ENCODE assay signal across 8 mouse cellular contexts in genomic region chr19:21271186-21271585, GRCm38 (mm10). TPM values are rescaled to one million over a fixed set of nuclear protein-coding genes. Genes with fewer than 3 reads are reported as not detected.
DNase-seq lines count a peak whose midpoint lies in the region; ATAC-seq lines count a peak whose summit lies in the region.

No protein-coding gene starts in this region.

- H3K36me3 ChIP-seq in megakaryocyte, embryonic 14.5 days (replicated peaks; ENCODE audit: low read length): peaks cover 17% of the 10 kb centered on the region
- H3K36me3 ChIP-seq in forebrain, embryonic 13.5 days (ENCODE audit: poor library complexity, severe bottlenecking): no peaks in the 10 kb centered on the region
- H3K36me3 ChIP-seq in midbrain, embryonic 13.5 days: no peaks in the 10 kb centered on the region

- peaks cover 25% of the 10 kb centered on the region for H3K4me1 ChIP-seq in megakaryocyte, embryonic 14.5 days
- H3K4me1 ChIP-seq in forebrain, embryonic 13.5 days: peaks cover 24% of the 10 kb centered on the region
- peaks cover 25% of the 10 kb centered on the region for H3K4me1 ChIP-seq in midbrain, embryonic 13.5 days (replicated peaks)

- peak overlapping the region; percentile 100 for H3K27ac ChIP-seq in forebrain, embryonic 13.5 days
- H3K27ac ChIP-seq in midbrain, embryonic 13.5 days: peak overlapping the region; percentile 100

- WGBS in forebrain, embryonic 13.5 days: 31% methylated on average over 8 of the region's 8 CpGs
- 33% methylated on average over 8 of the region's 8 CpGs for WGBS in midbrain, embryonic 13.5 days

- DNase-seq in cerebellum, adult 11 months: peak; percentile 47
- no peak for DNase-seq in cerebellum, adult 11-12 months
- peak; percentile 14 to 35 for DNase-seq in kidney, postnatal 4 days

- no peak for ATAC-seq in megakaryocyte, adult 5-6 weeks (ENCODE audit: poor library complexity, severe bottlenecking)
- ATAC-seq in forebrain, embryonic 13.5 days: no peak
- ATAC-seq in midbrain, embryonic 13.5 days: peak; percentile 2
- ATAC-seq in inflammation-experienced regulatory T-cells, adult 6 months: no peak

- peak overlapping the region; percentile 72 for H3K4me2 ChIP-seq in forebrain, embryonic 13.5 days
- peak overlapping the region; percentile 57 for H3K4me2 ChIP-seq in midbrain, embryonic 13.5 days (replicated peaks)

- H3K4me3 ChIP-seq in megakaryocyte, embryonic 14.5 days (replicated peaks): peak overlapping the region; percentile 95
- H3K4me3 ChIP-seq in forebrain, embryonic 13.5 days: peak overlapping the region; percentile 95
- peak overlapping the region; percentile 81 for H3K4me3 ChIP-seq in midbrain, embryonic 13.5 days (replicated peaks)

- H3K9ac ChIP-seq in forebrain, embryonic 13.5 days: peak overlapping the region; percentile 100
- H3K9ac ChIP-seq in midbrain, embryonic 13.5 days (replicated peaks): peak overlapping the region; percentile 80

- no peaks in the 10 kb centered on the region for H3K27me3 ChIP-seq in megakaryocyte, embryonic 14.5 days (replicated peaks)
- no peaks in the 10 kb centered on the region for H3K27me3 ChIP-seq in forebrain, embryonic 13.5 days
- H3K27me3 ChIP-seq in midbrain, embryonic 13.5 days: no peaks in the 10 kb centered on the region

- H3K9me3 ChIP-seq in megakaryocyte, embryonic 14.5 days: no peaks in the 10 kb centered on the region
- H3K9me3 ChIP-seq in forebrain, embryonic 13.5 days (replicated peaks): no peaks in the 10 kb centered on the region
- no peaks in the 10 kb centered on the region for H3K9me3 ChIP-seq in midbrain, embryonic 13.5 days

RNA-seq across cellular contexts. Expression of gene Zfand5, which starts 0.9 kb away (rescaled TPM):
- 54.3 and 143 TPM in 2 replicates for polyA plus RNA-seq in megakaryocyte, embryonic 14.5 days (2012; ENCODE audit: insufficient read depth, low replicate concordance)
- total RNA-seq in megakaryocyte, adult 5-6 weeks (2015): 127 and 129 TPM in 2 replicates
- total RNA-seq in megakaryocyte, adult 5-6 weeks (2017): 98.6 and 107 TPM in 2 replicates
- 125 and 130 TPM in 2 replicates for polyA plus RNA-seq in forebrain, embryonic 13.5 days (2015; fragmentation: Nextera tagmentation; extraction: Ambion mirVana)
- polyA plus RNA-seq in midbrain, embryonic 13.5 days (2015; fragmentation: Nextera tagmentation; extraction: Ambion mirVana): 161 TPM in 2 replicates
- 10 to 100 TPM; 13.5 to 18.5 (median 15.5) TPM for polyA plus RNA-seq in inflammation-experienced regulatory T-cells, adult 6 months (2017; shearing (Covaris generic))
